Mouse (Mus musculus): Measurements from ENCODE around the gene Rps6ka3. TPM values are rescaled to one million over a fixed set of nuclear protein-coding genes. Genes with fewer than 3 reads are reported as not detected.

Gene Rps6ka3
- total RNA-seq (2022), result 10 to 100 TPM; 48.0 to 63.7 (median 55.0) TPM

- no peak for DNase-seq
These were observed at the start of gene Rps6ka3 for GRCm38 (mm10) chrX:159210007-159210406. Gene Rps6ka3 (plus strand): TSS chrX:159210307.

GRCm38 (mm10) chrX:159169200-159169599 is 40.9 kb upstream of the Rps6ka3 start:
- DNase-seq, result no peak

GRCm38 (mm10) chrX:159171579-159171978 is 38.5 kb upstream of the Rps6ka3 start:
- DNase-seq, result no peak

GRCm38 (mm10) chrX:159191581-159191980 is 18.5 kb upstream of the Rps6ka3 start:
- DNase-seq, result no peak

- no peak for DNase-seq
These were observed 10.6 kb upstream of the Rps6ka3 start for GRCm38 (mm10) chrX:159199495-159199894.

GRCm38 (mm10) chrX:159200101-159200500 is 10.0 kb upstream of the Rps6ka3 start:
- no peak for DNase-seq

- DNase-seq, result no peak
These were observed 931 bp downstream of the Rps6ka3 start for GRCm38 (mm10) chrX:159210892-159211583.

- DNase-seq, result no peak
These were observed 5.1 kb downstream of the Rps6ka3 start for GRCm38 (mm10) chrX:159215253-159215652.

GRCm38 (mm10) chrX:159222474-159222873 is 12.4 kb downstream of the Rps6ka3 start:
- no peak for DNase-seq

GRCm38 (mm10) chrX:159237275-159237674 is 27.2 kb downstream of the Rps6ka3 start:
- no peak for DNase-seq

- DNase-seq, result peak; percentile 42
These were observed 44.1 kb downstream of the Rps6ka3 start for GRCm38 (mm10) chrX:159254001-159254884.

GRCm38 (mm10) chrX:159255123-159255978 is 45.2 kb downstream of the Rps6ka3 start:
- peak; percentile 84 for DNase-seq

- DNase-seq, result peak; percentile 13
These were observed 46.1 kb downstream of the Rps6ka3 start for GRCm38 (mm10) chrX:159256040-159256852.

GRCm38 (mm10) chrX:159256921-159257421 is 46.9 kb downstream of the Rps6ka3 start:
- DNase-seq, result peak; percentile 31

GRCm38 (mm10) chrX:159264681-159265080 is 54.6 kb downstream of the Rps6ka3 start:
- no peak for DNase-seq

GRCm38 (mm10) chrX:159269072-159269471 is 59.0 kb downstream of the Rps6ka3 start:
- no peak for DNase-seq

GRCm38 (mm10) chrX:159286765-159287164 is 76.7 kb downstream of the Rps6ka3 start:
- no peak for DNase-seq

GRCm38 (mm10) chrX:159295879-159296278 is 85.8 kb downstream of the Rps6ka3 start:
- no peak for DNase-seq

GRCm38 (mm10) chrX:159302349-159303311 is 92.5 kb downstream of the Rps6ka3 start:
- DNase-seq, result no peak

GRCm38 (mm10) chrX:159315293-159315692 is 105.2 kb downstream of the Rps6ka3 start:
- no peak for DNase-seq

All from adrenal gland, adult 8-10 months (tissue).